Mouse (Mus musculus) liver, embryonic 15.5 days (tissue): ENCODE measurements around the gene Map7d3. TPM values are rescaled to one million over a fixed set of nuclear protein-coding genes. Genes with fewer than 3 reads are reported as not detected.
A peak's percentile ranks its signal among the peaks of the same experiment; 100 is the strongest.

ENCODE experiments used
- ATAC-seq: fragments of 200-750 bp; cut with Nextera tagmentation; 2 replicates; pipeline ENCODE4 v1.8.0; 2017; ENCODE audit warnings: moderate number of reproducible peaks, mild to moderate bottlenecking, moderate library complexity; ENCODE audit not compliant: insufficient read depth
- H3K27ac ChIP-seq: fragments of 300-500 bp; sonication (generic); replicated peaks from 2 replicates; pipeline ENCODE4 v1.5.1; 2015; ENCODE audit warnings: mild to moderate bottlenecking, inconsistent platforms
- H3K27me3 ChIP-seq: fragments of 300-500 bp; sonication (generic); 2 replicates; pipeline ENCODE4 v1.6.1; 2015; ENCODE audit warnings: mild to moderate bottlenecking, inconsistent platforms
- H3K36me3 ChIP-seq: fragments of 300-500 bp; sonication (generic); replicated peaks from 2 replicates; pipeline ENCODE4 v1.6.1; 2015; ENCODE audit warnings: moderate library complexity, mild to moderate bottlenecking, inconsistent platforms
- H3K4me1 ChIP-seq: fragments of 300-500 bp; sonication (generic); replicated peaks from 2 replicates; pipeline ENCODE4 v1.6.1; 2015; ENCODE audit warnings: inconsistent platforms
- H3K4me2 ChIP-seq: fragments of 300-500 bp; sonication (generic); 2 replicates; pipeline ENCODE4 v1.6.1; 2015; ENCODE audit warnings: moderate library complexity, mild to moderate bottlenecking, inconsistent platforms
- H3K4me3 ChIP-seq: fragments of 300-500 bp; sonication (generic); replicated peaks from 2 replicates; pipeline ENCODE4 v1.5.1; 2015; ENCODE audit warnings: mild to moderate bottlenecking, inconsistent platforms
- H3K9ac ChIP-seq: fragments of 300-500 bp; sonication (generic); 2 replicates; pipeline ENCODE4 v1.6.1; 2015; ENCODE audit warnings: moderate library complexity, mild to moderate bottlenecking, inconsistent platforms
- H3K9me3 ChIP-seq: fragments of 300-500 bp; sonication (generic); replicated peaks from 2 replicates; pipeline ENCODE4 v1.6.1; 2016; ENCODE audit warnings: inconsistent platforms
- WGBS: fragments of 180-500 bp; shearing (Covaris S2); methylation state at CpG from one replicate; pipeline ENCODE4 v1.1.7; 2015; ENCODE audit warnings: mixed read lengths; ENCODE audit not compliant: insufficient replicate concordance; 5-methylcytosine and 5-hydroxymethylcytosine counted together
- polyA plus RNA-seq: library from polyadenylated mRNA; unstranded; fragments of >200 nt; fragmentation: Nextera tagmentation; extraction: Ambion mirVana; gene quantifications from 2 replicates; pipeline ENCODE4 v1.2.1, GENCODE M21; 2015

Map7d3 gene
- 0.09 and 0.36 TPM in 2 replicates for polyA plus RNA-seq

GRCm38 (mm10) chrX:56821765-56822603, at the start of gene Map7d3:
Gene Map7d3 (minus strand): TSS chrX:56822326.
- 13% methylated on average over 35 of the region's 35 CpGs for WGBS
- H3K9ac ChIP-seq, result no peak within 1 kb of the TSS

GRCm38 (mm10) chrX:56869863-56870262, 47.7 kb upstream of the Map7d3 start, which contains the start of gene Adgrg4:
Gene Adgrg4 (plus strand): TSS chrX:56870163.
- no peak for ATAC-seq
- no peak within 1 kb of the TSS for H3K4me3 ChIP-seq
- no peaks in the 10 kb centered on the region for H3K27me3 ChIP-seq
- H3K9me3 ChIP-seq, result no peaks in the 10 kb centered on the region
- H3K4me1 ChIP-seq, result no peaks in the 10 kb centered on the region
- WGBS, result 57% methylated on average over 2 of the region's 2 CpGs
- no peak within 1 kb of the TSS for H3K9ac ChIP-seq
- no peak within 1 kb of the TSS for H3K4me2 ChIP-seq
- H3K36me3 ChIP-seq, result no peaks in the 10 kb centered on the region
- H3K27ac ChIP-seq, result no peak within 1 kb of the TSS

More at GRCm38 (mm10) chrX:56821765-56822603, at the start of gene Map7d3:
- no peak for ATAC-seq
- Histone ChIP-seq H3K27ac (no peak within 1 kb of the TSS), H3K27me3 (no peaks in the 10 kb centered on the region), H3K4me1 (no peaks in the 10 kb centered on the region), H3K36me3 (no peaks in the 10 kb centered on the region), H3K4me2 (peak within 1 kb of the TSS; percentile 68), H3K4me3 (peak within 1 kb of the TSS; percentile 50), H3K9me3 (no peaks in the 10 kb centered on the region)

- ATAC-seq, result no peak
- 45% methylated on average over 5 of the region's 5 CpGs for WGBS
- Histone ChIP-seq H3K27me3 (no peaks in the 10 kb centered on the region), H3K9ac (no peak overlapping the region), H3K4me2 (no peak overlapping the region), H3K4me3 (no peak overlapping the region), H3K36me3 (no peaks in the 10 kb centered on the region), H3K4me1 (no peaks in the 10 kb centered on the region), H3K27ac (no peak overlapping the region), H3K9me3 (no peaks in the 10 kb centered on the region)
Measured at GRCm38 (mm10) chrX:56841255-56841654, 19.1 kb upstream of the Map7d3 start.

GRCm38 (mm10) chrX:56839369-56839768, 17.2 kb upstream of the Map7d3 start:
- H3K4me1 ChIP-seq, result no peaks in the 10 kb centered on the region
- H3K36me3 ChIP-seq, result no peaks in the 10 kb centered on the region
- H3K9ac ChIP-seq, result no peak overlapping the region
- no peak overlapping the region for H3K4me2 ChIP-seq
- H3K4me3 ChIP-seq, result no peak overlapping the region
- H3K27me3 ChIP-seq, result no peaks in the 10 kb centered on the region
- no peaks in the 10 kb centered on the region for H3K9me3 ChIP-seq
- H3K27ac ChIP-seq, result no peak overlapping the region
- ATAC-seq, result no peak

GRCm38 (mm10) chrX:56835842-56836241, 13.7 kb upstream of the Map7d3 start:
- 38% methylated on average over 6 of the region's 6 CpGs for WGBS
- ATAC-seq, result no peak
- H3K4me1 ChIP-seq, result no peaks in the 10 kb centered on the region

GRCm38 (mm10) chrX:56827492-56827891, 5.4 kb upstream of the Map7d3 start:
- no peaks in the 10 kb centered on the region for H3K9me3 ChIP-seq
- H3K9ac ChIP-seq, result no peak overlapping the region
- no peaks in the 10 kb centered on the region for H3K36me3 ChIP-seq
- no peak overlapping the region for H3K27ac ChIP-seq
- no peaks in the 10 kb centered on the region for H3K4me1 ChIP-seq
- H3K4me2 ChIP-seq, result no peak overlapping the region
- no peaks in the 10 kb centered on the region for H3K27me3 ChIP-seq
- WGBS, result 29% methylated on average over 6 of the region's 6 CpGs
- no peak for ATAC-seq
- no peak overlapping the region for H3K4me3 ChIP-seq

More at GRCm38 (mm10) chrX:56835842-56836241, 13.7 kb upstream of the Map7d3 start:
- no peaks in the 10 kb centered on the region for H3K9me3 ChIP-seq
- H3K27ac ChIP-seq, result no peak overlapping the region
- no peak overlapping the region for H3K4me3 ChIP-seq
- no peaks in the 10 kb centered on the region for H3K36me3 ChIP-seq
- no peaks in the 10 kb centered on the region for H3K27me3 ChIP-seq
- no peak overlapping the region for H3K4me2 ChIP-seq
- H3K9ac ChIP-seq, result no peak overlapping the region

- H3K4me1 ChIP-seq, result no peaks in the 10 kb centered on the region
- no peak overlapping the region for H3K9ac ChIP-seq
- no peaks in the 10 kb centered on the region for H3K9me3 ChIP-seq
- WGBS, result 47% methylated on average over 15 of the region's 15 CpGs
- no peak; the same call in 1 of the 2 replicates for ATAC-seq
- no peaks in the 10 kb centered on the region for H3K27me3 ChIP-seq
- H3K4me2 ChIP-seq, result no peak overlapping the region
- H3K27ac ChIP-seq, result no peak overlapping the region
- no peaks in the 10 kb centered on the region for H3K36me3 ChIP-seq
- no peak overlapping the region for H3K4me3 ChIP-seq
Measured at GRCm38 (mm10) chrX:56791268-56791667, 30.9 kb downstream of the Map7d3 start.

- Histone ChIP-seq H3K27ac (no peak overlapping the region), H3K9ac (no peak overlapping the region), H3K9me3 (no peaks in the 10 kb centered on the region), H3K27me3 (no peaks in the 10 kb centered on the region), H3K4me1 (no peaks in the 10 kb centered on the region), H3K36me3 (no peaks in the 10 kb centered on the region), H3K4me2 (no peak overlapping the region), H3K4me3 (no peak overlapping the region)
- no peak for ATAC-seq
- WGBS, result 78% methylated on average over 4 of the region's 4 CpGs
Measured at GRCm38 (mm10) chrX:56790591-56790990, 31.5 kb downstream of the Map7d3 start.

- Histone ChIP-seq H3K9ac (no peak overlapping the region), H3K4me2 (no peak overlapping the region), H3K36me3 (no peaks in the 10 kb centered on the region), H3K4me1 (no peaks in the 10 kb centered on the region), H3K4me3 (no peak overlapping the region), H3K27ac (no peak overlapping the region), H3K27me3 (no peaks in the 10 kb centered on the region), H3K9me3 (no peaks in the 10 kb centered on the region)
- no peak for ATAC-seq
- WGBS, result 71% methylated on average over 3 of the region's 3 CpGs
Measured at GRCm38 (mm10) chrX:56787486-56787885, 34.6 kb downstream of the Map7d3 start.

- no peak overlapping the region for H3K4me3 ChIP-seq
- 58% methylated on average over 6 of the region's 6 CpGs for WGBS
- no peaks in the 10 kb centered on the region for H3K4me1 ChIP-seq
- H3K27ac ChIP-seq, result no peak overlapping the region
- no peaks in the 10 kb centered on the region for H3K9me3 ChIP-seq
- H3K4me2 ChIP-seq, result no peak overlapping the region
- no peak overlapping the region for H3K9ac ChIP-seq
- no peaks in the 10 kb centered on the region for H3K36me3 ChIP-seq
- ATAC-seq, result no peak
- H3K27me3 ChIP-seq, result no peaks in the 10 kb centered on the region
Measured at GRCm38 (mm10) chrX:56786281-56787061, 35.7 kb downstream of the Map7d3 start.

- H3K9ac ChIP-seq, result no peak overlapping the region
- no peak overlapping the region for H3K27ac ChIP-seq
- H3K4me3 ChIP-seq, result no peak overlapping the region
- no peaks in the 10 kb centered on the region for H3K9me3 ChIP-seq
- no peaks in the 10 kb centered on the region for H3K4me1 ChIP-seq
- H3K27me3 ChIP-seq, result no peaks in the 10 kb centered on the region
- WGBS, result 68% methylated on average over 4 of the region's 4 CpGs
- no peak for ATAC-seq
- H3K4me2 ChIP-seq, result no peak overlapping the region
- no peaks in the 10 kb centered on the region for H3K36me3 ChIP-seq
Measured at GRCm38 (mm10) chrX:56773329-56773728, 48.8 kb downstream of the Map7d3 start.
